Comparison of ENCODE assay signal across 8 mouse cellular contexts in the genomic region with DNA sequence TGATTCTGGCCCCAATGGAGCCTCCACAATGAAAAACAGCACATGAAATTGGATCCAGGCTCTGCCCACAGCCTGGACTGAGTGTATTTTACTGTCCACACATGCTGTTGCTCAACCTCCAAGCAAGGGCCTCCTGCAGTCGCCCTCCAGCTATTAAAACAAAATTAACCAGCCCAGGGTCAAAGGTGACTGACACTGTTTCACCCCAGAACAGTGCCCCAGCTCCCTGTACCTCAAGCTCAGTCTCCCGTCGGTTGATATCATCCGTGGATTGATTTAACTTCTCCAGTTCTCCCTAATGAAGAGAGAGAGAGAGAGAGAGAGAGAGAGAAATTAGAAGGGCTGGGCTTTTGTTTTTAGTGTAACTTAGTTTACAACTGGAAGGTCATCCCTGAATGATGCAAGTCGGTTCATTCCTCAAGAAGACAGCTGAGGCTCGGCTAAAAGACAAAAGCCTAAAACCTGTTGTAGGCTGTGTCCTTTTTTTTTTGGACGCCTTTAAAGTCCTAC. TPM values are rescaled to one million over a fixed set of nuclear protein-coding genes. Genes with fewer than 3 reads are reported as not detected.
A peak's percentile ranks its signal among the peaks of the same experiment; 100 is the strongest.
DNase-seq lines count a peak whose midpoint lies in the region; ATAC-seq and TF ChIP-seq lines count a peak whose summit lies in the region.

No protein-coding gene starts in this region.

- no peak for TF ChIP-seq CTCF in liver, embryonic 14.5 days (IDR thresholded peaks at IDR 0.05; ENCODE audit: low read depth)

- H3K27me3 ChIP-seq in embryonic facial prominence, embryonic 12.5 days = no peaks in the 10 kb centered on the region
- H3K27me3 ChIP-seq in liver, embryonic 14.5 days (ENCODE audit: control insufficient read depth, insufficient read depth, low read length) = peaks cover 18% of the 10 kb centered on the region
- H3K27me3 ChIP-seq in stomach, embryonic 16.5 days (ENCODE audit: control insufficient read depth, insufficient read depth, low read length) = no peaks in the 10 kb centered on the region

- WGBS in embryonic facial prominence, embryonic 12.5 days = 12% methylated on average over 7 of the region's 7 CpGs
- 57% methylated on average over 7 of the region's 7 CpGs for WGBS in liver, embryonic 14.5 days (ENCODE audit: insufficient replicate concordance)
- 37% methylated on average over 7 of the region's 7 CpGs for WGBS in stomach, embryonic 16.5 days

- peak; percentile 61 for DNase-seq in gastrocnemius, adult 18-20 months (ENCODE audit: low spot score)
- DNase-seq in gastrocnemius, postnatal 10 days = no peak
- DNase-seq in induced T-regulatory cell, adult 2 months (ENCODE audit: low read depth) = peak; percentile 36
- peak in 2 of 3 experiments; percentile 27 to 33 for DNase-seq in liver, embryonic 14.5 days (ENCODE audit: low read depth in 3 of 3, low spot score in 3 of 3)
- DNase-seq in right cerebral cortex, postnatal 10 days (ENCODE audit: low spot score in 2 of 2) = no peak

- H3K36me3 ChIP-seq in embryonic facial prominence, embryonic 12.5 days = no peaks in the 10 kb centered on the region
- H3K36me3 ChIP-seq in liver, embryonic 14.5 days (replicated peaks; ENCODE audit: control insufficient read depth, insufficient read depth, low read depth) = no peaks in the 10 kb centered on the region
- no peaks in the 10 kb centered on the region for H3K36me3 ChIP-seq in stomach, embryonic 16.5 days (ENCODE audit: control insufficient read depth, insufficient read depth, low read length)

- no peaks in the 10 kb centered on the region for H3K9me3 ChIP-seq in embryonic facial prominence, embryonic 12.5 days
- no peaks in the 10 kb centered on the region for H3K9me3 ChIP-seq in liver, embryonic 14.5 days (ENCODE audit: control insufficient read depth, low read length)
- H3K9me3 ChIP-seq in stomach, embryonic 16.5 days (replicated peaks; ENCODE audit: control insufficient read depth, low read length) = no peaks in the 10 kb centered on the region

- H3K27ac ChIP-seq in embryonic facial prominence, embryonic 12.5 days = peak overlapping the region; percentile 73; the same call in 1 of the 2 replicates
- H3K27ac ChIP-seq in liver, embryonic 14.5 days = no peak overlapping the region
- peak overlapping the region; percentile 75 for H3K27ac ChIP-seq in stomach, embryonic 16.5 days (ENCODE audit: low read length)

- H3K4me2 ChIP-seq in embryonic facial prominence, embryonic 12.5 days (replicated peaks) = peak overlapping the region; percentile 75
- peak overlapping the region; percentile 50 for H3K4me2 ChIP-seq in liver, embryonic 14.5 days (ENCODE audit: low read depth)
- peak overlapping the region; percentile 17; the same call in 1 of the 2 replicates for H3K4me2 ChIP-seq in stomach, embryonic 16.5 days (ENCODE audit: low read depth, low read length)

- ATAC-seq in embryonic facial prominence, embryonic 12.5 days (ENCODE audit: insufficient number of reproducible peaks, insufficient read depth, low FRiP score, low TSS enrichment) = no peak
- ATAC-seq in liver, embryonic 14.5 days (ENCODE audit: insufficient read depth) = peak; percentile 40
- ATAC-seq in stomach, embryonic 16.5 days (ENCODE audit: insufficient read depth, low FRiP score) = no peak
- no peak for ATAC-seq in erythroid progenitor cell, adult 5-6 weeks (replicated peaks; ENCODE audit: low FRiP score, poor library complexity, severe bottlenecking)

- no peak overlapping the region for H3K9ac ChIP-seq in embryonic facial prominence, embryonic 12.5 days
- H3K9ac ChIP-seq in liver, embryonic 14.5 days (replicated peaks) = no peak overlapping the region
- H3K9ac ChIP-seq in stomach, embryonic 16.5 days (ENCODE audit: low read length) = peak overlapping the region; percentile 18; the same call in 1 of the 2 replicates

- peaks cover 18% of the 10 kb centered on the region for H3K4me1 ChIP-seq in embryonic facial prominence, embryonic 12.5 days
- H3K4me1 ChIP-seq in liver, embryonic 14.5 days (replicated peaks; ENCODE audit: control insufficient read depth in 2 of 2, insufficient read depth in 2 of 2, low read length in 1 of 2) = peaks cover 6 to 25% of the 10 kb centered on the region in 2 experiments
- H3K4me1 ChIP-seq in stomach, embryonic 16.5 days (ENCODE audit: control insufficient read depth, insufficient read depth, low read length) = peaks cover 17% of the 10 kb centered on the region

- no peak for TF ChIP-seq EP300 in liver, embryonic 14.5 days (IDR thresholded peaks at IDR 0.05; ENCODE audit: low read depth)

- 0 out of 2 replicates have a peak overlapping the region, but pooled peaks have one; percentile 2 for H3K4me3 ChIP-seq in embryonic facial prominence, embryonic 12.5 days
- H3K4me3 ChIP-seq in liver, embryonic 14.5 days (ENCODE audit: insufficient read depth in 1 of 2, low read depth in 2 of 2, low read length in 2 of 2) = 0 out of 4 replicates have a peak overlapping the region, but pooled peaks of 1 of the 2 experiments have one; percentile 1
- H3K4me3 ChIP-seq in stomach, embryonic 16.5 days (replicated peaks; ENCODE audit: low read length) = peak overlapping the region; percentile 72; the same call in 1 of the 2 replicates

RNA-seq across cellular contexts. Expression of gene Sh3bp5, which starts 2.0 kb away (rescaled TPM):
- total RNA-seq in gastrocnemius, adult 18-20 months (2021) = 10 to 100 TPM; 53.6 to 65.7 TPM
- 10 to 100 TPM; 76.2 to 81.0 TPM for total RNA-seq in gastrocnemius, postnatal 10 days (2021)
- 34.7 and 36.3 TPM in 2 replicates for polyA plus RNA-seq in embryonic facial prominence, embryonic 12.5 days (2016; fragmentation: Nextera tagmentation; extraction: Ambion mirVana)
- 9.8 and 14.7 TPM in 2 replicates for polyA plus RNA-seq in liver, embryonic 14.5 days (2012; rRNA removed)
- 6.4 and 6.9 TPM in 2 replicates for polyA plus RNA-seq in liver, embryonic 14.5 days (2014; fragmentation: Nextera tagmentation; extraction: Ambion mirVana)
- polyA plus RNA-seq in stomach, embryonic 16.5 days (2015; fragmentation: Nextera tagmentation; extraction: Ambion mirVana) = 19.5 and 20.0 TPM in 2 replicates
- 6.8 and 9.6 TPM in 2 replicates for total RNA-seq in erythroid progenitor cell, adult 5-6 weeks (2015; ENCODE audit: low replicate concordance)
- 3.9 and 6.7 TPM in 2 replicates for total RNA-seq in erythroid progenitor cell, adult 5-6 weeks (2017; ENCODE audit: low replicate concordance)

Comparison
In these comparisons a context has a peak if more than half of its experiments do, and no peak if none do; other contexts are left out.
1. DNase-seq: peak in gastrocnemius, adult 18-20 months (single experiment), induced T-regulatory cell, adult 2 months (single experiment) and liver, embryonic 14.5 days (2 of 3); none in gastrocnemius, postnatal 10 days (single experiment) and right cerebral cortex, postnatal 10 days (0 of 2).
2. H3K4me2 ChIP-seq: peak in every context shown above with its lines; median percentile 75 in embryonic facial prominence, embryonic 12.5 days; 50 in liver, embryonic 14.5 days; 17 in stomach, embryonic 16.5 days.
3. RNA of gene Sh3bp5, which starts 2.0 kb away (total RNA-seq): 76.2 to 81.0 TPM in gastrocnemius, postnatal 10 days and 53.6 to 65.7 TPM in gastrocnemius, adult 18-20 months; 3.9 to 9.6 TPM in erythroid progenitor cell, adult 5-6 weeks; every median in the first group is over 4 times any median in the second.